Mouse (Mus musculus) 416B (cell line): ENCODE data around the gene Il18r1.
A peak's percentile ranks its signal among the peaks of the same experiment; 100 is the strongest.

Experiments used
- DNase-seq: peaks from one replicate; pipeline ENCODE4 v3.0.0; 2011; ENCODE audit warnings: low read depth

Gene Il18r1

GRCm38 (mm10) chr1:40465477-40466430 lies at the start of gene Il18r1:
TSS of gene Il18r1 (plus strand) at chr1:40465552.
- DNase-seq, result peak; percentile 87

- DNase-seq, result peak; percentile 91
Measured at GRCm38 (mm10) chr1:40417034-40417433, 48.3 kb upstream of the Il18r1 start.

GRCm38 (mm10) chr1:40418512-40418911 lies 46.8 kb upstream of the Il18r1 start:
- DNase-seq, result peak; percentile 96

- DNase-seq, result no peak
Measured at GRCm38 (mm10) chr1:40423892-40424291, 41.5 kb upstream of the Il18r1 start.

GRCm38 (mm10) chr1:40427270-40427669 lies 38.1 kb upstream of the Il18r1 start:
- peak; percentile 54 for DNase-seq

GRCm38 (mm10) chr1:40427901-40428300 lies 37.5 kb upstream of the Il18r1 start:
- no peak for DNase-seq

- DNase-seq, result peak; percentile 79
Measured at GRCm38 (mm10) chr1:40428910-40429675, 36.3 kb upstream of the Il18r1 start, which contains the start of gene Il1rl1. TSS of gene Il1rl1 (plus strand) at chr1:40429570.

- DNase-seq, result no peak
Measured at GRCm38 (mm10) chr1:40430143-40430834, 35.1 kb upstream of the Il18r1 start.

GRCm38 (mm10) chr1:40432169-40432568 lies 33.2 kb upstream of the Il18r1 start:
- peak; percentile 72 for DNase-seq

- DNase-seq, result no peak
Measured at GRCm38 (mm10) chr1:40435936-40436335, 29.4 kb upstream of the Il18r1 start.

GRCm38 (mm10) chr1:40437340-40437739 lies 28.0 kb upstream of the Il18r1 start:
- peak; percentile 64 for DNase-seq

GRCm38 (mm10) chr1:40439504-40439903 lies 25.8 kb upstream of the Il18r1 start:
- DNase-seq, result no peak

- peak; percentile 85 for DNase-seq
Measured at GRCm38 (mm10) chr1:40444800-40445199, 20.6 kb upstream of the Il18r1 start.

GRCm38 (mm10) chr1:40467306-40467705 lies 2.0 kb downstream of the Il18r1 start:
- peak; percentile 60 for DNase-seq

GRCm38 (mm10) chr1:40468805-40469204 lies 3.5 kb downstream of the Il18r1 start:
- DNase-seq, result no peak

GRCm38 (mm10) chr1:40469900-40470299 lies 4.5 kb downstream of the Il18r1 start:
- DNase-seq, result peak; percentile 94

- no peak for DNase-seq
Measured at GRCm38 (mm10) chr1:40472401-40472800, 7.0 kb downstream of the Il18r1 start.

GRCm38 (mm10) chr1:40473640-40474039 lies 8.3 kb downstream of the Il18r1 start:
- DNase-seq, result no peak

- DNase-seq, result no peak
Measured at GRCm38 (mm10) chr1:40474336-40474735, 9.0 kb downstream of the Il18r1 start.

- peak; percentile 73 for DNase-seq
Measured at GRCm38 (mm10) chr1:40475697-40476096, 10.3 kb downstream of the Il18r1 start.

GRCm38 (mm10) chr1:40476756-40477155 lies 11.4 kb downstream of the Il18r1 start:
- no peak for DNase-seq

GRCm38 (mm10) chr1:40479505-40479923 lies 14.2 kb downstream of the Il18r1 start:
- peak; percentile 54 for DNase-seq
